Mouse (Mus musculus) CD4-positive, CD25-positive, alpha-beta regulatory T cell (primary cell): Measurements from ENCODE around the gene Rlbp1. TPM values are rescaled to one million over a fixed set of nuclear protein-coding genes. Genes with fewer than 3 reads are reported as not detected.

Experiments
- polyA plus RNA-seq: library from polyadenylated mRNA; unstranded; fragments of 100-300 nt; shearing (Covaris generic); gene quantifications from one replicate; pipeline ENCODE4 v1.2.1, GENCODE M21; 2017

The Rlbp1 gene
- polyA plus RNA-seq: 0.19 TPM

GRCm38 (mm10) chr7:79386422-79387133 is at the start of gene Rlbp1:
Gene Rlbp1, minus strand, starts transcription at chr7:79387048.

GRCm38 (mm10) chr7:79391883-79392649 is 5.2 kb upstream of the Rlbp1 start, which contains the start of gene Fanci:
Gene Fanci, plus strand, starts transcription at chr7:79391929.

Other genes with a start within 250 kb of the Rlbp1 start
- 20.5 TPM for gene Mfge8, start 238.0 kb downstream of the Rlbp1 start, polyA plus RNA-seq
- 9.4 TPM for gene Abhd2, start 113.8 kb downstream of the Rlbp1 start, polyA plus RNA-seq
- gene Fanci, start 4.9 kb upstream of the Rlbp1 start, polyA plus RNA-seq: 8.2 TPM
- gene Polg, start 79.3 kb upstream of the Rlbp1 start, polyA plus RNA-seq: 148 TPM
- gene Rhcg, start 230.6 kb upstream of the Rlbp1 start, polyA plus RNA-seq: not detected